Mouse (Mus musculus) megakaryocyte-erythroid progenitor cell, adult 5 weeks (primary cell): ENCODE results near the gene Olfr1354. TPM values are rescaled to one million over a fixed set of nuclear protein-coding genes. Genes with fewer than 3 reads are reported as not detected.

Source experiments
- polyA plus RNA-seq: library from polyadenylated mRNA; stranded (reverse); fragments of >175 nt; gene quantifications from 2 replicates; pipeline ENCODE4 v1.2.3, GENCODE M21; 2012

The Olfr1354 gene
- not detected in 2 replicates for polyA plus RNA-seq

DNA sequence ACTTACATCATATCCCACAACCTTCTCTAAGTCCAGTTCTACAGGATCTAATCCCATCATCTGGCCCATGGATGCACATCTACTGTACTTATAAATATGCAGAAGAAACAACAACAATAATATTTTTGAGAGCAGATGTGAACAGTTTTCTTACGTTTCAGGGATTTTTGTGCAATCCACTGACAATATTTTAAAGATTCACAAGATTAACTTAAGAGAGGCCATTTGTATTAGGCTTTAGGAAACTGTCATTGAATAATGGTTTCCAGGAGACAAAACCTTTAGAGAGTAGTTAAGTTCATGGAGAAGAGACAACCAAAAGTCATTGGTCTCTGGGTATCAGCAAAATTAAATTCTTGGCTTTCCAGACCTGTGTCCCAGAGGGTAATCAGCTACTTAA lies at the start of gene Olfr1354:
Gene Olfr1354, plus strand, starts transcription at position 301 of the 400 bp plus-strand sequence.

GRCm38 (mm10) chr10:78875240-78875639 lies 37.7 kb upstream of the Olfr1354 start, which contains the start of gene Olfr1355:
TSS of gene Olfr1355 (plus strand) at chr10:78875540.

GRCm38 (mm10) chr10:78950336-78950735 lies 37.4 kb downstream of the Olfr1354 start, which contains the start of gene Olfr8:
TSS of gene Olfr8 (plus strand) at chr10:78950636.

DNA sequence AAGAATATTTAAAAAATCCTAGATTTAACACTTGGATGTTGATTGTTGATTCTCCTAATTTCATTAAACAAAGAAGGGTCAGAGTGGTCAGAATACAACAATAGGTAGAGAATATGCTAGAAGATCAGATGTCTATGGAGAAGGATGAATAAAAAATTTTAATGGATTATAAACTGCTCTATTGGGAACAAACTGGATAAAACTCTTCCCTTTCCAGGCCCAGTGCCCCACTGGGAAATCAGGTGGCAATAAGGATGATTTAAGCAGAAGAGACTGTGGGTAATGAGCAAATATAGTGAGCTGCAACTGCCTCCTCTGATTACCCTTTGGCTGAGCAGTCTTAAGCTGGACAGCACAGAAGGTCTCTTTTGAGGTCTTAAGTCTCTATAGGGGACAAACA lies 50.0 kb downstream of the Olfr1354 start, which contains the start of gene Olfr1353:
Gene Olfr1353, plus strand, starts transcription at position 301 of the 400 bp plus-strand sequence.

Other genes with a start within 250 kb of the Olfr1354 start
- not detected in 2 replicates for gene Casp14, start 194.9 kb upstream of the Olfr1354 start, polyA plus RNA-seq
- not detected in 2 replicates for gene Ccdc105, start 160.1 kb upstream of the Olfr1354 start, polyA plus RNA-seq
- not detected in 2 replicates for gene Slc1a6, start 132.7 kb upstream of the Olfr1354 start, polyA plus RNA-seq
- not detected in 2 replicates for gene Olfr1356, start 61.0 kb upstream of the Olfr1354 start, polyA plus RNA-seq
- gene Olfr1355, start 37.6 kb upstream of the Olfr1354 start, polyA plus RNA-seq = 0.02 TPM in 1 of 2 replicates, not detected in the other
- not detected in 2 replicates for gene Olfr8, start 37.5 kb downstream of the Olfr1354 start, polyA plus RNA-seq
- 0.02 TPM in 1 of 2 replicates, not detected in the other for gene Olfr1353, start 50.1 kb downstream of the Olfr1354 start, polyA plus RNA-seq
- not detected in 2 replicates for gene Olfr1352, start 67.9 kb downstream of the Olfr1354 start, polyA plus RNA-seq
- not detected in 2 replicates for gene Olfr1351, start 99.3 kb downstream of the Olfr1354 start, polyA plus RNA-seq
- gene Olfr57, start 115.6 kb downstream of the Olfr1354 start, polyA plus RNA-seq = not detected in 2 replicates
- 0.63 and 0.91 TPM in 2 replicates for gene 2610008E11Rik, start 184.4 kb downstream of the Olfr1354 start, polyA plus RNA-seq
- gene Vmn2r80, start 235.6 kb downstream of the Olfr1354 start, polyA plus RNA-seq = not detected in 2 replicates